Mouse (Mus musculus) lung, adult 2 months (tissue): ENCODE data around the gene Cep97.

Experiments used
- CTCF ChIP-seq: fragments of 200-500 bp; IDR thresholded peaks from 2 replicates; pipeline ENCODE4 v1.5.1; 2011; ENCODE audit warnings: mild to moderate bottlenecking, low read length, control low read depth; ENCODE audit not compliant: insufficient read depth
- POLR2A ChIP-seq: fragments of 200-500 bp; IDR thresholded peaks from 2 replicates; pipeline ENCODE4 v1.6.1; 2011; ENCODE audit warnings: low read depth, mild to moderate bottlenecking, control low read depth, low read length, borderline replicate concordance; ENCODE audit errors: extremely low read depth

- no peak for TF ChIP-seq POLR2A
- TF ChIP-seq CTCF, result peak; percentile 93
Measured at GRCm38 (mm10) chr16:55863149-55863815, 71.4 kb downstream of the Cep97 start.
